Mouse (Mus musculus) MEL (cell line): ENCODE results near the gene Pnpla1. TPM values are rescaled to one million over a fixed set of nuclear protein-coding genes. Genes with fewer than 3 reads are reported as not detected.

Source experiments
- DNase-seq: peaks from one replicate; pipeline ENCODE4 v3.0.0; 2011; ENCODE audit warnings: low read depth, low spot score
- H3K27ac ChIP-seq: 2 replicates; pipeline ENCODE4 v1.5.1; 2012; ENCODE audit warnings: low read depth, mild to moderate bottlenecking, control low read depth, low read length, moderate library complexity; ENCODE audit not compliant: control insufficient read depth
- H3K27me3 ChIP-seq, 2 experiments: fragments of 150-350 bp in 1 of 2; sonication (generic) in 1 of 2; 2 replicates each; pipeline ENCODE4 v1.6.1; 2012; ENCODE audit warnings: low read length in 2 of 2, mild to moderate bottlenecking in 2 of 2, improper control_type of control experiment in 1 of 2, moderate library complexity in 1 of 2; ENCODE audit not compliant: insufficient read depth in 2 of 2, control insufficient read depth in 1 of 2
- H3K36me3 ChIP-seq, 2 experiments: 2 replicates each; pipeline ENCODE4 v1.6.1; 2012 to 2014; ENCODE audit warnings: low read length in 2 of 2, improper control_type of control experiment in 1 of 2, inconsistent platforms in 1 of 2, mild to moderate bottlenecking in 1 of 2; ENCODE audit not compliant: insufficient read depth in 2 of 2, control insufficient read depth in 1 of 2
- H3K4me1 ChIP-seq, 2 experiments: fragments of 150-350 bp in 1 of 2; sonication (generic) in 1 of 2; 2 replicates each; pipeline ENCODE4 v1.6.1; 2012; ENCODE audit warnings: low read length in 2 of 2, improper control_type of control experiment in 1 of 2, mild to moderate bottlenecking in 1 of 2; ENCODE audit not compliant: insufficient read depth in 2 of 2, control insufficient read depth in 1 of 2
- H3K4me3 ChIP-seq, 2 experiments: fragments of 150-350 bp in 1 of 2; sonication (generic) in 1 of 2; 2 replicates each; pipeline ENCODE4 v1.5.1; 2012; ENCODE audit warnings: low read depth in 2 of 2, low read length in 2 of 2, mild to moderate bottlenecking in 2 of 2, moderate library complexity in 2 of 2, control low read depth in 1 of 2, improper control_type of control experiment in 1 of 2; ENCODE audit not compliant: control insufficient read depth in 1 of 2, insufficient read depth in 1 of 2
- H3K79me2 ChIP-seq: 2 replicates; pipeline ENCODE4 v1.6.1; 2012; ENCODE audit warnings: mild to moderate bottlenecking, low read length, moderate library complexity; ENCODE audit not compliant: control insufficient read depth, poor library complexity, insufficient read depth
- H3K9ac ChIP-seq: 2 replicates; pipeline ENCODE4 v1.6.1; 2012; ENCODE audit warnings: low read depth, mild to moderate bottlenecking, control low read depth, low read length, moderate library complexity; ENCODE audit not compliant: control insufficient read depth, poor library complexity, severe bottlenecking
- H3K9me3 ChIP-seq: fragments of 150-350 bp; sonication (generic); replicated peaks from 2 replicates; pipeline ENCODE4 v1.6.1; 2012; ENCODE audit warnings: mild to moderate bottlenecking, low read length, improper control_type of control experiment, moderate library complexity; ENCODE audit not compliant: insufficient read depth
- BHLHE40 ChIP-seq: IDR thresholded peaks from 2 replicates; pipeline ENCODE4 v1.6.1; 2012; ENCODE audit warnings: low read depth, mild to moderate bottlenecking, inconsistent platforms, low read length, improper control_type of control experiment, borderline replicate concordance
- CTCF ChIP-seq, 3 experiments: IDR thresholded peaks in 2 of 3; conservative IDR thresholded peaks in 1 of 3; 2 replicates each; pipeline ENCODE4 v1.5.1; 2011 to 2012; ENCODE audit warnings: low read length in 3 of 3, low read depth in 2 of 3, mild to moderate bottlenecking in 2 of 3, improper control_type of control experiment in 1 of 3, inconsistent platforms in 1 of 3, mixed read lengths in 1 of 3, moderate library complexity in 1 of 3; ENCODE audit not compliant: control insufficient read depth in 1 of 3, insufficient read depth in 1 of 3, poor library complexity in 1 of 3, severe bottlenecking in 1 of 3
- EP300 ChIP-seq, 2 experiments: IDR thresholded peaks; 2 replicates each; pipeline ENCODE4 v1.6.1; 2011; ENCODE audit warnings: improper control_type of control experiment in 2 of 2, low read length in 2 of 2, low read depth in 1 of 2, mild to moderate bottlenecking in 1 of 2
- ETS1 ChIP-seq: IDR thresholded peaks from 2 replicates; pipeline ENCODE4 v1.6.1; 2012; ENCODE audit warnings: low read depth, mild to moderate bottlenecking, inconsistent platforms, low read length, improper control_type of control experiment, moderate library complexity
- GATA1 ChIP-seq: IDR thresholded peaks from 2 replicates; pipeline ENCODE4 v1.6.1; 2011; ENCODE audit warnings: low read depth, low read length, improper control_type of control experiment
- HCFC1 ChIP-seq: IDR thresholded peaks from 2 replicates; pipeline ENCODE4 v1.6.1; 2012; ENCODE audit warnings: low read depth, mild to moderate bottlenecking, inconsistent platforms, low read length, improper control_type of control experiment, moderate library complexity
- MAX ChIP-seq: IDR thresholded peaks from 2 replicates; pipeline ENCODE4 v1.6.1; 2011; ENCODE audit warnings: low read length, improper control_type of control experiment
- MXI1 ChIP-seq: IDR thresholded peaks from 2 replicates; pipeline ENCODE4 v1.6.1; 2011; ENCODE audit warnings: mild to moderate bottlenecking, low read depth, low read length, improper control_type of control experiment
- NELFE ChIP-seq: IDR thresholded peaks from 2 replicates; pipeline ENCODE4 v1.6.1; 2011; ENCODE audit warnings: low read depth, low read length, improper control_type of control experiment
- NRF1 ChIP-seq: IDR thresholded peaks from 2 replicates; pipeline ENCODE4 v1.6.1; 2014; ENCODE audit warnings: low read depth, mild to moderate bottlenecking, inconsistent platforms, low read length, improper control_type of control experiment, moderate library complexity; ENCODE audit not compliant: poor library complexity, insufficient read depth, severe bottlenecking
- POLR2AphosphoS5 ChIP-seq: IDR thresholded peaks from 2 replicates; pipeline ENCODE4 v1.6.1; 2012; ENCODE audit warnings: low read depth, borderline replicate concordance, mild to moderate bottlenecking, inconsistent platforms, low read length, moderate library complexity, mixed read lengths
- RAD21 ChIP-seq: IDR thresholded peaks from 2 replicates; pipeline ENCODE4 v1.6.1; 2011; ENCODE audit warnings: mild to moderate bottlenecking, low read depth, low read length, improper control_type of control experiment
- RCOR1 ChIP-seq: IDR thresholded peaks from 2 replicates; pipeline ENCODE4 v1.6.1; 2012; ENCODE audit warnings: low read depth, mild to moderate bottlenecking, inconsistent platforms, low read length, improper control_type of control experiment
- SMC3 ChIP-seq: IDR thresholded peaks from 2 replicates; pipeline ENCODE4 v1.6.1; 2011; ENCODE audit warnings: low read depth, low read length, improper control_type of control experiment
- UBTF ChIP-seq: IDR thresholded peaks from 2 replicates; pipeline ENCODE4 v1.6.1; 2012; ENCODE audit warnings: low read depth, mild to moderate bottlenecking, inconsistent platforms, low read length, improper control_type of control experiment, moderate library complexity, borderline replicate concordance; ENCODE audit not compliant: insufficient read depth
- ZC3H11A ChIP-seq: IDR thresholded peaks from 2 replicates; pipeline ENCODE4 v1.6.1; 2012; ENCODE audit warnings: low read depth, mild to moderate bottlenecking, inconsistent platforms, low read length, improper control_type of control experiment
- ZKSCAN1 ChIP-seq: IDR thresholded peaks from 2 replicates; pipeline ENCODE4 v1.6.1; 2012; ENCODE audit warnings: low read depth, mild to moderate bottlenecking, inconsistent platforms, low read length, improper control_type of control experiment, moderate library complexity
- ZNF384 ChIP-seq: IDR thresholded peaks from 2 replicates; pipeline ENCODE4 v1.6.1; 2012; ENCODE audit warnings: low read depth, mild to moderate bottlenecking, inconsistent platforms, low read length, improper control_type of control experiment
- polyA plus RNA-seq, 2 experiments: library from polyadenylated mRNA; stranded (reverse) in 1 of 2; unstranded in 1 of 2; fragments of >175 nt in 1 of 2; fragments of >200 nt in 1 of 2; gene quantifications; 2 replicates each; pipeline versions ENCODE4 v1.2.1 to v1.2.4; 2012; ENCODE audit warnings: low replicate concordance in 2 of 2, low read depth in 1 of 2; ENCODE audit not compliant: insufficient read length in 2 of 2, insufficient read depth in 1 of 2, missing spikeins in 1 of 2
- total RNA-seq: library from RNA; depleted of rRNA; stranded (reverse); fragments of 300-350 nt; gene quantifications from 2 replicates; pipeline ENCODE4 v1.2.3, GENCODE M21; 2012

Pnpla1 gene
- total and polyA plus RNA-seq, 3 experiments: 0.08 to 0.38 TPM; not detected in 1

DNA sequence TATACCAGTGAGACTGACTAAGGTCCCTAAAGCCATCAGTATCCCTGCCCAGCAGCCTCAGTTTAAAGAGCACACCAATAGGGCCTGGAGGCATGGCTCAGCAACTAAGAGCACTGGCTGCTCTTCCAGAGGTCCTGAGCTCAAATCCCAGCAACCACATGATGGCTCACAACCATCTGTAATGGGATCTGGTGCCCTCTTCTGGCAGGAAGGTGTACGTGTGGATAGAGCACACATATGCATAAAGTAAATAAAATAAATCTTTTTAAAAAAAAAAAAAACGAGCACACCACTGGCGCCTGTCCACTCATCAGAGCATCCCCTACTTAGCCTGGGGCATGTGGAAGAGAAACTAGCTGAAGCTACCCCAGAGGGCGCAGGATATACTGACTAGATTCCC lies 43.3 kb downstream of the Pnpla1 start (continued):
- no peak for TF ChIP-seq EP300 (IDR thresholded peaks at IDR 0.05; ENCODE audit: low read depth in 1 of 2, low read length in 2 of 2)
- no peak for TF ChIP-seq RCOR1
- TF ChIP-seq, all 39 proteins: peak for 5

DNA sequence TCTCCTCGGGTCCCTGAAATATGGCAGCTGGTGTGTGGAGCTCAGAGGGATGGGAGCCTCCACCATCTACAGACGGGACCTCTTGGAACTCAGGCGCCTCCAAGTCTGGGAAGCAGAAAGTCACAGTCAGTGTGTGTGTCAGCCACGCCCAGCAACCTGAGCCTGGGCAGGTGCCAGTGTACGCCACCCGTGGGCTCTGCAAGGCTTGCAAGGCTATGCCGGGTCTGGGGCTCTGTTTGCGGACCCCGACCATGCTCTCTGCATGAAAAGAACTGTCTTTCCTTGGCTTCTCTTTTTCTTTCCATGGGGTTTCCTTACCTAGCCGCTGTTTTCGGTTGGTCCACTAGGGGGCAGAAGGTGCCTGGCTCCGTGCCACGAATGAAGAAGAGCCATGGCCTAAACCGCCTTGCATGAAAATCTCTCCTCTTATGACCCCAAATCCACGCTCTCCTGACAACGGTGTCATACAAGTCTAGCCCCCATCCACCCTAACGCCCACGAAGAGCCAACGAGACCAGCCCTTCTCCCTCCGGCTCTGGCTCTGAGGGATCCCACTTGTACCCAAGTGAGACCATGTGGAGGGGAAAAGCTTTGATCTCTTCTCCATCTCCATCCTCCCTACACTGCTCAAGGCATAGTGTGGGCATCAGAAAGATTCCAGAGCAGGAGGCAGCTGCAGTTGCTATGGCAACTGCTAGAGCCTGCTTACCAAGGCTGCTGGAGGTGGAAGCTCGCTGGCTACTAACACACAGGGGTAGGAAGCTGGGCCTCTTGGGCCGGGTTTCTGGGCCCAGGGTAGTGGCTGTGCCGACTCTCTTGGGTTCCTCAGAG lies 46.5 kb downstream of the Pnpla1 start:
- no peak overlapping the region for H3K4me3 ChIP-seq
- DNase-seq: peak; percentile 74
- no peak overlapping the region for H3K27ac ChIP-seq
- H3K9me3 ChIP-seq: no peaks in the 10 kb centered on the region
- H3K4me1 ChIP-seq: no peaks in the 10 kb centered on the region
- no peak overlapping the region for H3K9ac ChIP-seq
- no peaks in the 10 kb centered on the region for H3K36me3 ChIP-seq
- H3K79me2 ChIP-seq: no peaks in the 10 kb centered on the region
- no peak for TF ChIP-seq NELFE
- TF ChIP-seq BHLHE40: peak; percentile 20; the same call in 1 of the 2 replicates
- no peak for TF ChIP-seq ZKSCAN1
- TF ChIP-seq HCFC1: 0 out of 2 replicates have a peak, but pooled peaks have one; percentile 19
- no peak for TF ChIP-seq GATA1
- TF ChIP-seq ZC3H11A: peak; percentile 46
- TF ChIP-seq CTCF (IDR thresholded peaks at IDR 0.05 in 2 of 3, conservative IDR thresholded peaks at IDR 0.05 in 1 of 3; ENCODE audit: control insufficient read depth in 1 of 3, insufficient read depth in 1 of 3, low read depth in 2 of 3, low read length in 3 of 3, poor library complexity in 1 of 3, severe bottlenecking in 1 of 3): peak; percentile 87 to 93 (median 90)
- peak; percentile 54 for TF ChIP-seq RAD21
- 0 out of 2 replicates have a peak, but pooled peaks have one; percentile 18 for TF ChIP-seq MAX
- TF ChIP-seq RCOR1: no peak
- TF ChIP-seq SMC3: peak; percentile 78
- H3K27me3 ChIP-seq: no peaks in the 10 kb centered on the region

DNA sequence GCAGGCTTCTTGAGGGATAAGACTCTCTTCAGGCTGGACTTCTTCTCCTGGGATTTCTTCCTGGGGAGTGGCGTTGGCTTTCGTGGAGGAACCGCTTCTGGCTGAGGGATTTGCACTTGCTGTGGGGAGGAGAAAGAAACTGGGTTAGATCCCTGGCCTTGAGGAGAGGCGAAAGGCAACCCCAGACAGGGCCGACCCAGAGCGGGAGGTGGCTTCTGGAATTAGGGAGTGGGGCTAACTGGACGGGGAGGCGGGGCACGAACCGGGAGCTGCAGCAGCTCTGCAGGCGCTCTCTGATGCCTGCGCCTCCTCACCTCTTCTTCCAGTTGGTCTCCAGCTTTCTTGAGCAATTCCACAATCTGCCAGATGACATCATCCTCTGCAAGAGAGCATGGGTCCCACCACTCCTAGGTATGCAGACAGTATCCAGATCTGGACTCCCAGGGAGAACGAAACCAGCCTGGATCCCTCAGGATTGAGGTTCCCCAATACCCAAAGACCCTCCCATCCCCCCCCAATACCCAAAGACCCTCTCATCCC lies 47.2 kb downstream of the Pnpla1 start:
- no peak overlapping the region for H3K9ac ChIP-seq
- H3K79me2 ChIP-seq: no peaks in the 10 kb centered on the region

More for the DNA sequence above, 47.2 kb downstream of the Pnpla1 start:
- H3K4me1 ChIP-seq: no peaks in the 10 kb centered on the region
- no peaks in the 10 kb centered on the region for H3K36me3 ChIP-seq
- no peak overlapping the region for H3K27ac ChIP-seq
- no peak for TF ChIP-seq MXI1
- no peak for TF ChIP-seq ZNF384
- no peak for TF ChIP-seq NRF1
- no peak for TF ChIP-seq POLR2AphosphoS5
- TF ChIP-seq UBTF: no peak
- TF ChIP-seq ETS1: no peak
- H3K9me3 ChIP-seq: no peaks in the 10 kb centered on the region
- H3K27me3 ChIP-seq: no peaks in the 10 kb centered on the region
- no peak for DNase-seq
- H3K4me3 ChIP-seq: no peak overlapping the region
